Mouse (Mus musculus) kidney, adult 8-10 months (tissue): ENCODE measurements around the gene Bend5.
A peak's percentile ranks its signal among the peaks of the same experiment; 100 is the strongest.

ENCODE experiments used
- DNase-seq, 2 experiments: peaks; one replicate each; pipeline ENCODE4 v3.0.0; 2022

Gene Bend5

DNA sequence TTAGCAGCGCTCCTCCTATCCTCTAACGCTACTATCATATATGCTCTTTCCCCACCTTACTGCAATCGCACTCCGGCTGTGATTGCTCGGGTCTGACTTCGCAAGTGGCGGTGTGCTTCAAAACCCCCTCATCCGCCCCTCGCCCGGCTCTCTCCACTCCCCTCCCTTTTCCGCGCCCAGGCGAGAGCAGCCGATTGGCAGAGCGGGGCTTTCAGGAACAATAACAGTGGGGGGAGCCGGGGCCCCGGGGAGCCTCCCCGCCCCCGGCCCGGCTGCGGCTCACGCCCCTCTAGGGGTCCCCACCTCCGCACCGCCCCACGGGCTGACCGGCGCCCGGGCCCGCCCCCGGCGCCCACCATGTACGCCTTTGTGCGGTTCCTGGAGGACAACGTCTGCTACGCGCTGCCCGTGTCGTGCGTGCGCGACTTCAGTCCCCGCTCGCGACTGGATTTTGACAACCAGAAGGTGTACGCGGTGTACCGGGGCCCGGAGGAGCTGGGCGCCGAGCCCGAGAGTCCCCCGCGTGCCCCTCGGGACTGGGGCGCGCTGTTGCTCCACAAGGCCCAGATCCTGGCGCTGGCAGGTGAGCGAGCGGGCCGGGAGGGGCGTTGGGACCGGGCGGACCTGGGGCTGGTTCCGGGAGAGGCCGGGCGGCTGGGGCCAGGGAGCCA lies at the start of gene Bend5:
Gene Bend5, plus strand, starts transcription at position 189 of the 671 bp plus-strand sequence.
- peak; percentile 69 to 73 for DNase-seq

DNA sequence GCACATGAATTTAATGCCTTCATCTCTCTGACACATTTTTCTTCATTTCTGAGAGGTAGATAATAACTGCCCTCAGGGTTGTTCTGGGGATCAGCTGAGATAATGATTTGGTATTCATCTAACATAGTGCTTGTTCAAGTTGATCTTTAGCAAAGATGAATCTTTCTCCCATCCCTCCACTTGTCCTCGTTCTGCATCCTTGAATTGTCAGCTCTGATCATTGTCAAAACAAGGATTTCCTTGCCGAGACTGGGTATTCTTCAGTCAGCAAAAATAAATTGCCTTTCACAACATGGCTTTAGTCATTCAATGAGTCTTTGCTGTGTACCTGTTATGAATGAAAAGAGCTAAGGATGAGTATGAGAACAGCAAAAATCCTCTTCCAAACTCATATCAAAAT lies 47.0 kb upstream of the Bend5 start:
- DNase-seq = no peak

DNA sequence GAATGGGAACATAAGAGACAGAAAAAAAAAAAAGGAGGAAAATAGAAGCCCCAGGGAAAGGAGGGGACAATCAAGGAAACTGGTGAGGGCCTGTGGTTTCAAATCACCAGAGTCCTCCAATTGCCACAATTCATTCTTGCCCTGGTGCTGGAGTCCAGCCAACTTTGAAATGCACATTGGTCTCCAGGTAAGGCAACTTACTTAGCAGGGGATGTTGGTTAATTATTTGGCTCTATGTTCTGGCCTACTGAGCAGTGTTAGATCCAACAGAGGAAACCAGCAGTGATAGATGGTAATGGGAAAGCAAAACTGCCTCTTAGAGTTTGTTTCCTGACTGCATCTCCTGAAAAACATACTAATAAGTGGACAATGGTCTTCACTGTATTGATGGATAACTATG lies 37.6 kb upstream of the Bend5 start:
- peak; percentile 78 to 82 for DNase-seq

DNA sequence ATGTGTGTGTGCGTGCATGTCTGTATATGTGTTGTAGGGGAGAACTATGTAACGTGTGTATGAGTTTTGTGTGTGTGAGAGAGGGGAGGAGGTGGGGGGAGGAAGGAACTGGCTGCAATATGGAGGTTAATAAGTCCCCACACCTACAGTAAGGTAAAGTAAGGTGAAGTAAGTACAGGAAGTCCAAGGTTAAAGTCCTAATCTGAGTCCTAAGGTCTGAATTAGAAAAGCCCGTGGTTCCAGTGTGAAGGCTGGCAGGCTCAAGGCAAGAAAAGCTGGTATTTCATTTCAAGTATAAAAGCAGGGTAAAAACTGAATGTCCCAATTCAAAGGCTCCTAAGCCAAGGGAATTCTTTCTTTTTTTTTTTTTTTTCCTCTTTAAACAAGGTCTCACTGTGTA lies 36.7 kb upstream of the Bend5 start:
- peak; percentile 28 to 61 for DNase-seq

DNA sequence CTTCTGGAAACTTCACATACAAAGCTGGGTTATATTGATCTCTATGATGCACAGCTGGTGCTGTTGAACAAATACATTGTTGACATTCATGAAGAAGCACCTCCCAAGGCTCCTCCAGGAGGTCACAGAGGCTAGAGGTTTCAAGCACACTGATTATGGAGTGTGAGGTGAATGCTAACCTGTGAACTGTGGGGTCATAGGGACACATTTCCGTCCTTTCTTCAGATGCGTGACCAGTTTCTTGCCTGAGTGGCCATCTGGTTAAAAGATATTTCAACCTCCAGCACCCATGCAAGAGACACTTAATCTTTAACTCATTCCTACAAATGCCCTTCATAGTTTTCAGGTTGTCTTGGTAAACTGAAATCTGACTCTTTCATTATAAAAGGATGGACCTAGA lies 31.7 kb upstream of the Bend5 start:
- peak; percentile 72 to 88 for DNase-seq

DNA sequence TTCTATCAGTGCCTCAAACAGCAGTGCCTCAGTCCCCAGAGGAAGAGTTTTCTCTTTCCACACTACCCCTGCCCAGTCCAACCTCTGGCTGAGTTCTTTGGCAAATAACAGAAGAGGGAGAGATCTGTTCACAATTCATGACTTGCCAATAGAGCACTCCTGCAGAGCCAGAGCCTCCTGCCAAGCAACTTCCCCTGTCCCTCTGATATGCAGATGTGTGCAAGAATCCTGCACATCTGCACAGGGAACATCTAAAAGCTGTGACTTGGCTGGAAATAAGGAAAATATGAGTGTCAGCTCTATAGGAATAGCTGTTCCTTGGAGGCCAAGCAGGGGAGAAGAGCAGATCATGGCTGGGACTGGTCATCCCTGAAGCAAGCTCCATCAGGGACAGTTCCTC lies 24.1 kb upstream of the Bend5 start:
- no peak for DNase-seq

DNA sequence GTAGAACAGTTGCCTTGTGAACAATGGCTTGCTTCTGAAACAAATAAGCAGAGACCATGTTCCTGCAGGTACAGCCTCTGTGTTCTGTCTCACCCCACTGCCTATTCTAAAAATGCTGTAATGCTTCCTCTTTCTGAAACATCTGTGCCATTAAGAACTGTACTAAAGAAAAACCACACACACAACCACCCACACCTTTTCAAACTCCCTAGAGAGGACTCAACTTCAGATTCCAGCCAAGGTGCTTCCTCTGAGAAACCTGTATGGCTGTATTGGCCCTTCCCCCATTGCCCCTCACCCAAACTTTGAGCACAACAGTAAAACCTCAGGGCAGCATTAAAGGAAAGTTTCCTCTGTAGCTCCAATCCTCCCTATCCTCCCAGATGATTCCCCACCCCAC lies 15.0 kb upstream of the Bend5 start:
- DNase-seq = no peak

DNA sequence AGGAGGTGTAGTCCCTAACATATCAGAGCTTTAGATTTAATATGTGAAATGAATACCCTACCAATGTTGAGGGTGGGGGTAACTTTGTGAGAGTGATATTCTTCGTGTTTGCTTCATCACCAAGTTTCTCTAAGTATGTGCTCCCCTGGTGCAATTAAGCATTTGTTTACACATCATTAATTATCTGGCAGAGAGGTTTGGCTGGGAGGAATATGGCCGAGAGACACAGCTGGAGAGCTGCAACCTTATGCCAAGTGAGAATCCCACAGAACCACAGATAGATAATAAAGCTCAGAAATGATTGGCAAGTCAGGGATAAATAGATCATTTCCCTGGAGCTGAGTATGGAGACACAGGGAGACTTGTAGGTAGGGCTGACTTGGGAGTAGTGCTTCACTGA lies 14.1 kb upstream of the Bend5 start:
- no peak for DNase-seq

DNA sequence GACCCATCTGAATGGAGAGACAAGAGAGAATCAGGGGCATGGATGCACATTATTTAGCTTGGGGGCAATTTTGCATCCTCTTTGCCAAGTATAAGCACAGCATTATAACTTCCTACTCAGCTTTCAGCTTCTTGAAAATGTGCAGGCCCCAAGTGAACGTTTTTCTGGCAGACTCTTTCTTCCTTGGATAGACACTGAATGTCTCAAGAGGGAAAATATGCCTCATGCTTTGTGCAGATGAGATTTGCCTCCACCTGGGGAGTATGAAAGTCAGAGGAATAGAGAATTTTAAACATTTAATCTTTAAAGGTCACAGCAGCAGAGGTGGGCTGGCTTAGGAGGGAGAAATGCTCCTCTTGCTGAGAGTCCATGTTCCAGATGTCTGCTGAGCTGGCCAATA lies 11.6 kb upstream of the Bend5 start:
- no peak for DNase-seq

DNA sequence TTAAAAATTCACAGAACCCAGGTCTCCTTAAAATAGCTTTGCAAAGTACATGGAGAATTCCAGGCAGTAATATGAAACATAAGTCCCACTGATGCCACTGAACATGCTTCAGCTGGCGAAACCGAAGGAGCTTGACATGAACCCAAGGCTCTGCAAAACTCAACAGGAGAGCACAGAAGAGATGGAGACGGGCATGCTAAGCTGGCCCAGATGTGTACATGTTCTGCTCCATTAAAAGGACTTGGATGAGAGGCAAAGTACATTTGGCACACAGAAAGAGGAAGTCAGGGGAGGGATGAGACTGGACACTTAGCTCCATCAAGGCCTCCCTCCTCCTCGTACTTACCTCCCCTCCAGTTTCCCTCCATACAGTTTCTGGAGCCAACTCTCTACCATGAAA lies 4.1 kb upstream of the Bend5 start:
- peak; percentile 64 to 68 for DNase-seq

DNA sequence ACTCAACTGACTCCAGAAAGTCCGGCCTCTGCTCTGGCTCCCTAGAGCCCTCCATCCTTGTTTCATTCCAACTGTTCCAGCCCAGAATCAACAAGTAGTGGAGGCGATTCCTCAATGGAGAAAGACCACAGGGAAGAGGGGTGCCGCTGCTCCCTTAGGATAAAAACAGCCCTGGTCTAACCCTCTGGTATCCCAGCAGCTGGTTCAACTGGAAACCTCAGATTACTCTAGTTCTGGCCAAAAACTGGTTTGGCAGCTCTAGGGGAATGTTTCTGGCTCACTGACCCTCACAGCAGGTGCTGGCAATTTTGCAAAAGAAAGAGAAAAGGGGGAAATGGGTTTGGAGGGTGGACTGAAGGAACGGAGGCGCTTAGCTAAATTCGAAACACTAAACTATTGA lies 407 bp upstream of the Bend5 start:
- DNase-seq = peak; percentile 54 to 63

DNA sequence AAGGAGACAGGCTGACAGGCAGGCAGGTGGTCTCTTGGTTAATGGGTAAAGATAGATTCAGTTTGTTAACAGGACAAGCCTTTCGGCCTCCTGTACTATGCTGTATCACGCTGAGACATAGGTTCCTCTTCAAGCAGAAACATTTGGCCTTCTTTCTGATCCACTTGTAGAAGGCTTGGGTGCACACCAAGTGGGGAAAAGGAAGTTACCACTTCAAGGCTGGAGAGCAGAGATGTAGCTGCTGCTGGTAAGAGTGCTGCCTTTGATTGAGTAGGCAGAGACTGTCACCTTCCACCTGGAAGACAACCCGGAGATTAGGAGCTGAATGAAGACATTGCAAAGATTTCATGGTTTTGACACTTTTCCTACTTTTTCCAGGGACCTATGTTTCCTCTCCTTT lies 1.3 kb downstream of the Bend5 start:
- DNase-seq = no peak

DNA sequence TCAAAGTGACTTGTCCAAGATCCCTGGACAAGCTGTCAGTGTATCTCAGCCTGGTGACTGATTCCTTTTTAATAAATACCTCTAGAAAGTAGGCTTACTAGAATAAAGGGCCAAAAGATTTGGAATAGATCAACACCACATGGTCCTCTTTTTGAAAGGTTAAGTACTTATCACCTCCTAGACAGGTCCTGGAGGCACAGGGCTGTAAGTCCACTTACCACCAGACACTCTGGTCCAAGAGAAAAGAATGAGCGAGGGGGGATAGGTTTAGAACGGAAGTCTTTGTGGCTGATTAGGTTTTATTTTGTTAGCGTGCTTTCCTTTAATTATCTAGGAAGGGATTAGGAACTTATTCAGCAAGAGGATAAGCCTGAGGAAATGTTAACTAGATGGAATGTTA lies 1.7 kb downstream of the Bend5 start:
- DNase-seq = no peak

DNA sequence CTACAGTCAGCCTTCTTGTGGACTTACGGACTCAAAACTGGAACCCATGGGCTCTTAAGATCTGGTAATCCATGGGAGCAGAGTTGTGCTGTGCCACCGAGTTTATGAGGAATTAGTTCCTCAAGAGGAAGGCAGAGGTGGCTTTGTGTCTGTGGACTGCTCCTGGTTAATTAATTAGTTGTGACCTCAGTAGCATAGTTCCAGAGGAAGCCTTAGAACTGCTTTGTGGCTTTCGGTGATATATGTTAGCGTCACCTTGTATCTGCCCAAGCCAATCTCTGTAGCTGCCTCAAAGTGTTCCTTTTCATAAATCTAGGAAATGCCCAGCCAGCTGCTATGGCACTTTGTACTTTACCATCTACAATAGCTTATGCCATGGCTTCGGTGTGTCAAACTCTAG lies 2.9 kb downstream of the Bend5 start:
- no peak for DNase-seq

DNA sequence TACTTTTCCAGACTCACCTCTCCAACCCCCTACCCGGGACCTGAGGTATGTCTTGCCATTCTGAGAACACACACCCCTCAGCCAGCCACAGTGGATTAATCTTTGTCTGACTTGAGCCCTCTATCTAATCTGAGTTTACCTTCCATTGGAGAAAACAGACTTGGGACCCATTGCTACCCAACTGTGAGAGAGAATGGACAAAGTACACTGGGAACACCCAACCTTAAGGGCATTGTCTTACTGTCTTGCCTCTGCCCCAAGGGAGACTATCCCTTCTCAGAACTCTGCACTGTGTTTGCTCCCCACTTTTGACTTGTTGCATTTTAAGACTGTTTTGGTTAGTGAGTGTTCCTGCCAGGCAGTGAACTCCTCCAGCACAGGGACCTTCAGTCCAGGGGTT lies 4.7 kb downstream of the Bend5 start:
- peak; percentile 47 to 58 for DNase-seq

DNA sequence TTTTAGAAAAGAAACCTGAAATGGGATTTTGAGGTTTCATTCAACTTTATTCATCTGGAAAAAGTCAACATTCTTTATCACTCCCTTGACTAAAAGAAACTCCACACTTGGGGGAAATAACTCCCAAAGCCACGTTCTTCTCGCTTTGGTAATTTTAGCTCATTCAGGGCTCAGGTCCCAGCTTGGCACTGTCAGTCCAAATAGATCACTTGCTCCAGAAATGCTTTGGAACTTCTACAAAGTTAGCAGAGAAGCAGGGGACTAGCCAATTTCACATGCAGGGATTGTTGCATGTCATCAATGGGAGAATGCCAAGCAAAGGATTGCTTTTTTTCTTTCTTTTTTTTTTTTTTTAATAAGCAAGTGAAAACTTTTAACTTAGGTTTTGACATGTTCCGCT lies 5.2 kb downstream of the Bend5 start:
- no peak for DNase-seq

DNA sequence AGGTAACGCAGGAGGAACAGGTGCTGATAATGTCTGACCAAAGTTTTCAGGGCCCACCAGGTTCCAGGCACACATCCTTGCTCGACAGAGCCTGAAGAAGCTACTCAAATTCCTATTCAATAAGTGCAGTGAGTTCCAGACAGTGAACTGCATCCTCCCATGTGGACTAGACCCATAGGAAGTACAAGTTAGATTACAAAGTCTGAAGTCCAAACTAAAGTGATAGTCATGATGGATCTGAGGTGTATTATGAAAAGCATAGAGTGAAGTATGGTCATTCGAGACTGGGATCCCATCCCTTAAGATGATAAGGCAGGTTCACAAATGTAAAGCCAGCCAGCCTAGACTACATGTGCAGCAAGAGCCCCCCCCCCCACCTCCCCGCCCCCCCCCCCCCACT lies 6.1 kb downstream of the Bend5 start:
- DNase-seq = no peak

DNA sequence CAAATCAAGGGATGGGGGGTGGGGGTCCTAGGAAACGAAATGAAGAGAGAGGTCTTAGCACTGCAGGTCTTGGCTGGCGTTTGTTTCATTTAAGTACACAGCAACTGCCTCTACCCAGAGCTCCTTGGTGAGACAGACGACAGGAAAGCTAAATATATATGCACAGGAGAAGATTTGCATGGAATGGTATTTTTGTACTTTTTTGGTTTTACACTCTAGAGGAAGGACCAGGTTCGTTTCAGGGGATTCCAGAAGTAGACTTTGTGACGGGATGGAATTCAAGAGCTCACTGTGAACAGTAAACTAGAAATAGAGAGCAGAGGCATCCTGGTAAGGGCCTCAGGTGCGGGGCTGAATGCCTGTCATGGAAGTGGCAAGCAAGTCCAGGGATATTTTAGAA lies 7.0 kb downstream of the Bend5 start:
- DNase-seq = no peak

DNA sequence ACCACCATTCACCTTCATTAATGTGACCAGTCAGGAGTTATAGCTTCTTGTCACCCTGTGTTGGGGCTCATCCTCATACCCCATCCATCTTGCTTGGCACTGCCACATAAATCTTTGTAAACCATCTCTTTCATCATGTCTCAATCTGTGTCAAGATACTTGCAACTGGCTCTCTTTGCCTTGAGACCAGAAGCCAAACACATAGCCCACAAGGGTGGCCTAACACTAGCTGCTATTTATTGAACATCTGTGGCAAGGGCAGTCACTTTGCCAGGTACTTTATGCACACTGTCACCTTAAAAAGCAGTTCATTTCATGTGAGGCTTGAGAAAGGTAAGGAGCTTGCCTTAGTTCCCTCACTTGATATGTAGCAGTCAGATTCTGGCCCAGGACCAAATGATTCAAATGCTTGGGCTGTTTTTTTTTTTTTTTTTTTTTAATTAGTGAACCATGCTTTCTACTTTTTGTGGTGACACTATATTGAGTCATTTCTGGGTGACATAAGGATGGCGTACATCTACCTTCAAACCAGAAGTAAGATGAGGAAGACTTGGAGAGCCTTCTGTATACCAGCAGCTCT lies 9.7 kb downstream of the Bend5 start:
- DNase-seq = no peak

DNA sequence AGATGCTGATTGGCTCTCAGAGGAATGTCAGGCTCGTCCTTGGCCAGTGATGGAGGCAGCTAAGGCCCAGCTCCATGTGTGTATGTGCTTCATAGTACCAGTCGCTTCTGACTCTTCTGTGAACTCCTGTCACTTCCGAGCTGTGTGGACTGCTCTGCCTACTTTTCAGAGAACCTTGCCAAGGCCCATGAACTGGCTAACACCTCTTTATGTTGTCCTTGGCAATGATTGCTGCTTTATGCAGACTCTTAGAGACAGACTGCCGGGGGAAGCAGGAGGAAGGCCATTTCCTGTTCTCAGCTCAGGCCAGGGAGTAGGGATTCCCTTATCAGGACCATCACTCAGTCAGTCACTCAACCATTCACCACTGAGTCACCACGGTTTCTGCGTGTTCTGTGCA lies 10.4 kb downstream of the Bend5 start:
- no peak for DNase-seq

DNA sequence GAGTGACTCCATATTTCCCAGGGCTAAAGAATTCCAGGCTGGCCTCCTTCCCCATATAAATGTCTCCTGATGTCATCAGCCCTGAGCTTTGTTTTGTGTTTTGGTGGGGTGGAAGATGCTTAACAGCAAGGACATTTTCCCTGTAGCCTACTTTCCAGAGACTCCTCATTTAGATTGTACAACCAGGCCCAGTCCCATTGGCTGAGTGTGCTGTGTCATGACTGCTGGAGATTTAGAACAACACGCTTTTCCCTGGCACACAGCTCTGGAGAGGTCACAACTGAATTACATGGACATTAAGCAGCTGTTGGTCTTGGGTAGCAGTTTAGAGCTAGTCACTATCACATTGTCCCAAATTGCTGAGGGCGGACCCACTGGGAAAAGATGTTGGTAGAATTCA lies 16.4 kb downstream of the Bend5 start:
- no peak for DNase-seq

DNA sequence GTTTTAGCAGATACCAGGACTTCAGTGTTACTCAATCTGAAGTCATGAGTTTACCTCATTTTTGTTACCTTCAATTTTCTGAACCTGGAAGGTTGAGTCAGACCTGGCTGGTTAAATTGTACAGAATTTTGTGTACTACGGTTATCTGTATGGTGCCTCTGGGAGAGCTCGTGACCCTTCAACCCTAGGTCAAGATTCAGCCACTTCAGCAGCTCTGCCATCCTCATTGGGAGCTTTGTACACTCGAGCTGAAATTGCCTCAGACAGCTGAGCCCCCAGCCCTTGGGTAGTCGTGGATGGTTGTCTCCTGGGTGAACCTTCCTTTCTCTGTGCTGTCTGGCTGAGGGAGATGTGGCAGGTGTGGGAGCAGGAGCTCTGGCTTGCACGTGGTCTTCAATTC lies 17.2 kb downstream of the Bend5 start:
- DNase-seq = no peak

DNA sequence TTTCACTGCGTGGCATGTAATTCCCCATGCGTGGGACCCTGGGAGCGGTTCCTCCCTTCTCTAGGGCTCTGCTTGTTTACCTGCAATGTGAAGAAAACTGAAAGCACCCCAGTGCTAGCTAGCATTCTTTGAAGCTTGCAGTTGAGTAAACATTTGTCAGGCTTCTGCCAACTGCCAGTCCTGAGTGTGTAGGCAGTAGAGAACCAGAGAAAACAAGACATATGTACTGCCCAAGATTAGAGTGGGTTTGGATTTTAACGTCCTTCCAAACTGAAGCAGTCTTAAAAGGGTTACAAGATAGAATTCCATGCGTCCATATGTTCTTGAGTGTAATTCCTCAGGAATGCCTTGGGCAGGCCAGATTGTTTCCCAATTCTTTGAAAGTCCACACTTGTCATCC lies 17.6 kb downstream of the Bend5 start:
- DNase-seq = no peak

DNA sequence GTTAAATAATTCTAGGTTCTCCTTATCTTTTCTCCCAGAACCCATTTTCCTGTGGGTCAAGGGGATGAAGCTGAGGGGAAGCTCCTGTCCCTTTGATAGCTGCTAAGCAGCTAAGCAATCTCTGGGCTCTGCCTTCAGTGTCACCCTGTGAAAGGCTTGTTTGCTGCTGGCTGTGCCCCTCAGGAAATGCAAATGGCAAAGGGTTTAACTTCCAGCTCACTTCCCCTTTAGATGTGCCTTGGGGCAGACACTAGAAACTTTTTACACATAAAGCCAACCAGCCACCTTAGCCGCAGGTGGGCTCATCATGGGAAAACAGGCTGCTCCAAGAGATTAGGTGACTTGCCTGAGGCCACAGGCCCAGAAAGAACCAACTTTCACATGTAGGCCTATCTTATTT lies 26.9 kb downstream of the Bend5 start:
- DNase-seq = no peak
